Mouse (Mus musculus) mature B cell (primary cell): ENCODE data around the gene Car7.

Experiments used
- in situ Hi-C: fragments of 300-500 bp; cut with MboI; formaldehyde crosslinking; loops from 2 replicates; pipeline ENCODE4 v1.14.3; 2019

Gene Car7

DNA sequence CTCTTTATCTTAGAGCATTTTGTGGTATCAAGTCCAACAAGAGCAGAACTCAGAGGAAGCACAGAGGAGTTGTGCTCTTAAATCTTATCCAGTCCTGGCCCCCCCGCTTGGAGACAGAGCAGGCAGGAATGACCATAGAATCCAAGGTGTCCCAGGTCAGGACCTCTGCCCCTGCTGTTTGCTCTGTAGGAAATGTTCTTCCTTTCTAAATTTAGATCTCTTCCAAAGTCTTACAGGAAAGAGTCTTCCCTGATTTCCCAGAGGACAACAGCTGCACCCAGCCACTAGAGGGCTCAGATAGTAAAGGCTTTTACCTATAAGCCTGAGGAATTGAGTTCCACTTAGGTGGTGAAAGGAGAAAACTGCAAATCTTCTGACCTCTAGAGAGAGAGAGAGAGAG, 35.1 kb downstream of the Car7 start:
- in situ Hi-C loops = no loop called here

DNA sequence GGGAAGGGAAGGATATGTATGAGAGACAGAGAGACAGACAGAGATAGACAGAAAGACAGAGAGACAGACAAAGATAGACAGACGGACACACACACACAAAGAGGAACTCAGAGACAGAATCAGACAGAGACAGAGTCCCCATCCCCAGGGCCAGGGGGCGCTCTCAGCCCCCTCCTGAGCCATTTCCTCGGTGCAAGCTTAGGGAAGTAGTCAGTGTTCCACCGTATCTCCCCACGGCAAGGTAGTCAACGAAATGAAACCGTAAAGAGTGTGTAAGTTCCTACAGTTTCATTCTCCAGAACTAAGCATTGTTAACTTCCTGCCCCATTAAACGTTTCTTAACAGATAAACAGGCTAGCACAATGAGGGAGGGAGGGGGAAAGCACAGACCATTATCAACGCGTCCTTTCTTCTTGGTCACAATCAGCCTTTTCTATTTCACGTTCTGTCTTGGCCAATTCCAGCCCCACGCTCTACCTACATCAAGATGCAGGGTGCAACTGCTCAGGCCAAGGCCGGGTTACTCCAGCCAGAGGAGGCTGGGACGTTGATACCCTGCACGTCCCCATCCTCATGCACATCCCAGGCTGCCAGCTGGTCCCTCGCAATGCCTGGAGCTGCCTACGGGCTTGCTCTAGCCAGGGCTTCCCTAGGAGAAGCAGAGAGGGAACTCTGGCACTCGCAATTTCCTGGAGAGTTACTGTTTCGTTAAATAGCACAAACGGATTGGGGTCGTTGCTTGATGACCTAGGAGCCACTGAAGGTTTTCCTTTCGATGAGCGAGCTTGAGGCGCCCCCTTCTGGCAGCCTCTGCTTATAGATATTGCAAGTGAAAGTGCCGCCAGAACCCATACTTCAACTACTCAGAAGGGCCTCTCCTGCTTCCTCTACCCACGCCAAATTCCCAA, 36.2 kb downstream of the Car7 start:
- in situ Hi-C loops = loop anchor here (10.0 kb wide), 1 partner anchor 226 kb away; no protein-coding TSS in a partner anchor

GRCm38 (mm10) chr8:104576820-104577219, 42.3 kb downstream of the Car7 start:
- in situ Hi-C loops = loop anchor here (10.0 kb wide), 1 partner anchor 232 kb away; no protein-coding TSS in a partner anchor

- in situ Hi-C loops = loop anchor here (10.0 kb wide), 1 partner anchor 233 kb away; no protein-coding TSS in a partner anchor
Measured at GRCm38 (mm10) chr8:104577606-104578005, 43.1 kb downstream of the Car7 start.

GRCm38 (mm10) chr8:104584522-104584921, 50.0 kb downstream of the Car7 start:
- in situ Hi-C loops = no loop called here

- in situ Hi-C loops = no loop called here
Measured at GRCm38 (mm10) chr8:104590284-104590683, 55.8 kb downstream of the Car7 start.

DNA sequence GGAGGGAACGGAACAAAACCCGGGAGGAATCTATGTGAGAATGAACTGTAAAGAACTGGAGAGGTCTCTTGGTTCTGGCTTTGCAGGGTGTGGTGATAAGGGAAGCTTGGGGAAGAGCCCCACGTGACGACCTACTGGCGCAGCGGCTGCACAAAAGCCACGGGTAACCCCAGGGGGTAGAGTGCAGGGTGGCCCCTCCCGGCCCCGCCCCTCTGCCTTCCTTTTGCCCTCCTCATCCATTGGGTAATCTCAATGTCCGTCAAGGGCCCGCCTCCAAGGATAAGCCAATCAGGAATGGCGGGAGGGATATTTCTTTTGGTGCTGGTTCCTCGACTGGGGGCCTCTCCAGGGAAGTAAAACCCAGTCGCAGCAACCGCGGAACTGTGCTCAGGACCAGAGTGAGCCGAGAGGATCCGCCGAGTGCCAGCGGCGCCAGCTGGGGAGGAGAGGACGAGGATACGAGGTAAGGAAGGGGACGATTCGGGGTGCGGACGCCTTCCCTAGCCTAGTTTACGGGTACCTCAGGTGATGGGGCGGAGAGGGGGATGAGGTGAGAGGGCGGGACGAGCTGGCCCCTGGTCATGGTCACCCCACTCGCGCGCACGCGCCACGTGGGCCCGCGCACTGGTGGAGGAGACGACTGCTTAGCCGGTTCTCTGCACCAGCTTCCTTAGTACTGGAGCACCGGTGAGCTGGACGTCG, 56.8 kb downstream of the Car7 start, which contains the start of gene Pdp2:
Gene Pdp2 (plus strand): TSS at position 319 of the 702 bp plus-strand sequence.
- in situ Hi-C loops = no loop called here

DNA sequence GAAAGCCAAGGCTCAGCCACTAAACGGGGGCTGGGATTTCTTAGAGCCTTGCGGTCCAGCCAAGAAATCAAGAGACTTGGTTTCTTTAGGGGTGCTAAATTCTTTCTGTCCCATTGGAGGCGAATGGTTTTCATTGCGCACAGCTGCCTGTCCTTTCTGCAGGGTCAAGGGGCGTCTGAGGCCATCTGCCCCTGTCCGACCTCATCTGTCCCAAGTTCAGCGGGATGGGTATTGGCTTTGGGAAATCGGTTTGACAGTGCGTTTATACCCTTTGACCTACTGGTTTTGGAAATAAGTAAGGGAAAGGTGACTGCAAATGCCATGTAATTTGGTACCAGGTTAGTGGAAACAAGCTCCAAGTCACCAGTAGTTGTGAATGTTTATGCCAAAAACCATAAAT, 57.4 kb downstream of the Car7 start:
- in situ Hi-C loops = no loop called here

- in situ Hi-C loops = no loop called here
Measured at GRCm38 (mm10) chr8:104592566-104592965, 58.1 kb downstream of the Car7 start.

DNA sequence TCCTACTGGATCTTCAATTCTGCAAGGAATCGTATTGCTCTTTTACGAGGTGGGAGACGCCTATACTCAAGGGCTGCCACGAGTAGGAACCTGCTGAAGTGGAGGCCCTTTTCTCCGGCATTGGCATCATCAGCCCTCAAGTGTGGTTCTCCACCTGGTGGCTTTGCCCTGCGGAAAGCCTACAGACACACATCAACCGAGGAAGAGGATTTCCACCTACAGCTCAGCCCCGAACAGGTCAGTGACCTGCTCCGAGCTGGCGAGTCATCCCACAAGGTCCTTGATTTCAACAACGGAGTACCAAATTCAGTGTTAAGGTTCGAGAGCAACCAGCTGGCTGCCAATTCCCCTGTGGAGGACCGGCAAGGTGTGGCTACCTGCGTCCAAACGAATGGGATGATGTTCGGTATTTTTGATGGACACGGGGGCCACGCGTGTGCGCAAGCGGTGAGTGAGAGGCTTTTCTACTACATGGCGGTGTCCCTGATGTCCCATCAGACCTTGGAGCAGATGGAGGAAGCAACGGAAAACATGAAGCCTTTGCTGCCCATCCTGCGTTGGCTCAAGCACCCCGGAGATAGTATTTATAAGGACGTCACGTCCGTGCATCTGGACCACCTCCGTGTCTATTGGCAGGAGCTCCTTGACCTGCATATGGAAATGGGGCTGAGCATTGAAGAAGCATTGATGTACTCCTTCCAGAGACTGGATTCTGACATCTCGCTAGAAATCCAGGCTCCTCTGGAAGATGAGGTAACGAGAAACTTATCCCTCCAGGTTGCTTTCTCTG, 59.2 kb downstream of the Car7 start:
- in situ Hi-C loops = no loop called here

DNA sequence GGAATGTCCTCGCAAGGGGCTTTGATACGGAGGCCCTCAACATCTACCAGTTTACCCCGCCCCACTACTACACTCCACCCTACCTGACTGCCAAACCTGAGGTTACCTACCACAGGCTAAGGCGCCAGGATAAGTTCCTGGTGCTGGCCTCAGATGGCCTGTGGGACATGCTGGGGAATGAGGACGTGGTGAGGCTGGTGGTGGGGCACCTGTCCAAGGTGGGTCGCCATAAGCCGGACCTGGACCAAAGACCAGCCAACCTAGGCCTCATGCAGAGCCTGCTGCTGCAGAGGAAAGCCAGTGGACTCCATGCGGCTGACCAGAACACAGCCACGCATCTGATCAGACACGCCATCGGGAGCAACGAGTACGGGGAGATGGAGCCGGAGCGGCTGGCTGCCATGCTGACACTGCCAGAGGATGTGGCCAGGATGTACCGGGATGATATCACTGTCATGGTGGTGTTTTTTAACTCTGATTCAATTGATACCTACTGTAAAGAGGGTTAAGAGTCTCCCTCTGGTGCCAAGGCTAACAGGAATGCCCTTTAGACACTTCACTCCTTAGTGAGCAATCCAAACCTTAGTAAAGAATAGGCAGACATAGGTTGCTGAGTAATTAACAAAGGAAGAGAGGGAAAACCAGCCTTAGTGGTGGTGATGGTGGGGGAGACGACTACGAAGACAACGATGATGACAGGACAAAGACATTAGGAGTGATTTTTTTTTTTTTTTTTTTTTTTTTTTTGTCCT, 60.3 kb downstream of the Car7 start:
- in situ Hi-C loops = no loop called here

DNA sequence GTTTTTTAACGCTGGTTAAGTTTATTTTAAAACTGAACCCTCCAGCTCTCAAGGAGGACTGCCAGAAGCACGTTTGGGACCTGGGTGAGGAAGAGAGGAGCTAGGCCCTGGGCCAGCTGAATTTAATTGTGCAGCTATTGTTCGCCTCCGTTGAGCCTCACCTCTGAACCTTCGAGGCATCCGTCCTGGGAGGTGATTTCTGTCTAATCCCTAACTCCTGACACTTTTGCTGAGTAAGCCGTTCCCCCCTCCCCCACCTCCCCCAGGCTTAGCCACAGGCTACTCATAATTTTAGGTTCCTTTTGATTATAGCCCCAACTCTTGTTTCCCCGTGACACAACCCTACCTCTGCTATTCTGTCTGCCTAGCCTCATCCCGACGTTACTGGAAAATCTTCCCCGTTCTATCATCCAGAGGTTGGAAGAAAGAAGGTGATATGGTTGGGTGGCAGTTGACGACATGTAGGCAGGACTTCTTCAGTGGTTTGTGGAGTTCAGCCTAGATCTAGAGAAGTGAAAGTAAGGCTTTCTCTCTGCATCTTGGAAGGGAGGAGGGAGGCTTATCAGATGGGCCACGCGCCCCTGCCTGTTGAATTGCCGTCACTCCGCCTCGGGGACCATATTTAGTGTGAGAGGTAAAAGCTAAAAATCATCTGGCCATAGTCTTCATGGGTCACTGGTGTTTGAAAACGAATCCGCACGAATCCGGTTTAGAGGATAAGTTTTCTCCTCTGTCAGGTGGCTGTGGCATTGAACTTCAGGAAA, 61.5 kb downstream of the Car7 start:
- in situ Hi-C loops = no loop called here

DNA sequence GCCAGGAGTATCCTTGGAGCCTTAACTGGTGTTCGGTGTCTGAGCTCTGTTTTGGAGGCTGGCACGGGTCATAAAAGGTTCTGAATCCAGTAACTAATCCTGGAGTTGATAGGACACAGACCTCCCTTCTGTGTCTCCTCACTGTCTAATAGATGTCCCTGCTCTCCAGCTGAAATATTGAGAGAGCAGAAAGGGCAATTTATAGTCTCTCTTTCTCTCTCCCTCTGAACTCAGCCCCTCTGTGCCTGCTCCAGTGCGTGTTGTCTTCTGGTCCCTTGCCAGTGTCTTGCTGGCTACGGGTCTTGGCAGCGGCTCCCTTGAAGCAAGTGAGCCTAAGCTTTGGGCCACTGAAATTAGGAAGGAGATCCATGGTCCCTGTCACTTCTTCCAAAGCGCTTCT, 63.2 kb downstream of the Car7 start:
- in situ Hi-C loops = no loop called here

GRCm38 (mm10) chr8:104598496-104598895, 64.0 kb downstream of the Car7 start:
- in situ Hi-C loops = no loop called here
